Mouse (Mus musculus): Measurements from ENCODE around the gene Zfp827. TPM values are rescaled to one million over a fixed set of nuclear protein-coding genes. Genes with fewer than 3 reads are reported as not detected.

Gene Zfp827
- polyA plus RNA-seq, 1 experiment from 2014 or later = 7.9 TPM

Other genes with a start within 250 kb of the Zfp827 start
- gene Lsm6, start 207.3 kb upstream of the Zfp827 start, polyA plus RNA-seq (2015; fragmentation: Nextera tagmentation; extraction: Ambion mirVana) = 209 and 225 TPM in 2 replicates
- not detected in 2 replicates for gene 1700011L22Rik, start 220.1 kb downstream of the Zfp827 start, polyA plus RNA-seq (2015; fragmentation: Nextera tagmentation; extraction: Ambion mirVana)